ENCODE assay signal across 9 mouse cellular contexts in genomic region chr9:100301613-100302012, GRCm38 (mm10).
DNase-seq lines count a peak whose midpoint lies in the region; ATAC-seq and TF ChIP-seq lines count a peak whose summit lies in the region.
"Had no signal": no experiment of that assay in that cellular context is flagged by ENCODE, and none has a peak within 500 bp of the region (broad histone marks: within the 10 kb centered on the region; RNA-seq: fewer than 3 reads in every experiment).

No protein-coding gene starts in this region.

- H3K36me3 ChIP-seq in hindbrain, embryonic 14.5 days (replicated peaks; ENCODE audit: control insufficient read depth, insufficient read depth), result no peaks in the 10 kb centered on the region
- no peaks in the 10 kb centered on the region for H3K36me3 ChIP-seq in hindbrain, embryonic 12.5 days
- no peaks in the 10 kb centered on the region for H3K36me3 ChIP-seq in spleen, adult 2 months (ENCODE audit: control insufficient read depth, insufficient read depth, low read length)
- no peaks in the 10 kb centered on the region for H3K36me3 ChIP-seq in embryonic facial prominence, embryonic 11.5 days (replicated peaks; ENCODE audit: control insufficient read depth, insufficient read depth, low read depth, low read length)

- H3K4me1 ChIP-seq in hindbrain, embryonic 14.5 days (replicated peaks; ENCODE audit: control insufficient read depth, insufficient read depth, low read length), result no peaks in the 10 kb centered on the region
- H3K4me1 ChIP-seq in hindbrain, embryonic 12.5 days, result peaks cover 16% of the 10 kb centered on the region
- H3K4me1 ChIP-seq in spleen, adult 2 months (ENCODE audit: control insufficient read depth, insufficient read depth, insufficient read length), result no peaks in the 10 kb centered on the region
- H3K4me1 ChIP-seq in embryonic facial prominence, embryonic 11.5 days (ENCODE audit: control insufficient read depth, insufficient read depth, low read length), result no peaks in the 10 kb centered on the region
- H3K4me1 ChIP-seq: megakaryocyte, embryonic 14.5 days had no signal

- no peak overlapping the region for H3K9ac ChIP-seq in hindbrain, embryonic 14.5 days
- H3K9ac ChIP-seq in hindbrain, embryonic 12.5 days, result no peak overlapping the region
- no peak overlapping the region for H3K9ac ChIP-seq in embryonic facial prominence, embryonic 11.5 days (replicated peaks; ENCODE audit: low read length)

- peak; percentile 9; the same call in 1 of the 2 replicates for TF ChIP-seq CTCF in spleen, adult 2 months (IDR thresholded peaks at IDR 0.05; ENCODE audit: extremely low read depth, insufficient read depth, insufficient read length, insufficient replicate concordance)

- H3K4me2 ChIP-seq in hindbrain, embryonic 14.5 days (replicated peaks), result no peak overlapping the region
- H3K4me2 ChIP-seq in hindbrain, embryonic 12.5 days (replicated peaks), result no peak overlapping the region
- no peak overlapping the region for H3K4me2 ChIP-seq in embryonic facial prominence, embryonic 11.5 days (ENCODE audit: low read depth, low read length)

- ATAC-seq in hindbrain, embryonic 14.5 days (ENCODE audit: low FRiP score), result no peak
- ATAC-seq in hindbrain, embryonic 12.5 days (ENCODE audit: low FRiP score), result no peak
- ATAC-seq in embryonic facial prominence, embryonic 11.5 days (replicated peaks; ENCODE audit: insufficient number of reproducible peaks, low FRiP score, low TSS enrichment, low read depth), result no peak

- WGBS in hindbrain, embryonic 14.5 days, result 34% methylated on average over 12 of the region's 12 CpGs
- 53% methylated on average over 12 of the region's 12 CpGs for WGBS in hindbrain, embryonic 12.5 days
- 69% methylated on average over 12 of the region's 12 CpGs for WGBS in spleen, adult 2 months
- 63% methylated on average over 12 of the region's 12 CpGs for WGBS in embryonic facial prominence, embryonic 11.5 days

- H3K9me3 ChIP-seq in hindbrain, embryonic 14.5 days (ENCODE audit: control insufficient read depth, low read length), result no peaks in the 10 kb centered on the region
- H3K9me3 ChIP-seq in hindbrain, embryonic 12.5 days (replicated peaks), result no peaks in the 10 kb centered on the region
- H3K9me3 ChIP-seq in embryonic facial prominence, embryonic 11.5 days (replicated peaks; ENCODE audit: control insufficient read depth, low read length), result no peaks in the 10 kb centered on the region
- H3K9me3 ChIP-seq: megakaryocyte, embryonic 14.5 days had no signal

- H3K4me3 ChIP-seq in hindbrain, embryonic 14.5 days (replicated peaks; ENCODE audit: low read length), result no peak overlapping the region
- H3K4me3 ChIP-seq in hindbrain, embryonic 12.5 days, result no peak overlapping the region
- no peak overlapping the region for H3K4me3 ChIP-seq in spleen, adult 2 months (ENCODE audit: extremely low read depth, insufficient read depth, insufficient read length)
- H3K4me3 ChIP-seq in embryonic facial prominence, embryonic 11.5 days (ENCODE audit: low read depth, low read length), result no peak overlapping the region
- H3K4me3 ChIP-seq: megakaryocyte, embryonic 14.5 days had no signal

- no peak overlapping the region for H3K27ac ChIP-seq in hindbrain, embryonic 14.5 days
- H3K27ac ChIP-seq in hindbrain, embryonic 12.5 days, result no peak overlapping the region
- no peak overlapping the region for H3K27ac ChIP-seq in spleen, adult 2 months (ENCODE audit: insufficient read depth, low read length)
- H3K27ac ChIP-seq in embryonic facial prominence, embryonic 11.5 days (replicated peaks; ENCODE audit: low read depth, low read length), result no peak overlapping the region

- TF ChIP-seq POLR2A in spleen, adult 2 months (IDR thresholded peaks at IDR 0.05; ENCODE audit: low read depth, low read length), result no peak

- peak; percentile 73 for DNase-seq in hindbrain, embryonic 14.5 days (ENCODE audit: low spot score)
- DNase-seq in spleen, adult 2 months (ENCODE audit: low read depth in 1 of 2, low spot score in 2 of 2), result no peak
- no peak for DNase-seq in spleen, postnatal 14 days (ENCODE audit: low spot score in 2 of 2)
- DNase-seq in embryonic facial prominence, embryonic 11.5 days (ENCODE audit: low spot score), result peak; percentile 11
- DNase-seq in testis, postnatal 10 days (ENCODE audit: low spot score), result peak; percentile 74
- no peak for DNase-seq in thymus, postnatal 14 days
- no peak for DNase-seq in thymus, postnatal 10 days (ENCODE audit: low spot score in 2 of 2)

- H3K27me3 ChIP-seq in hindbrain, embryonic 14.5 days (ENCODE audit: control insufficient read depth, insufficient read depth, low read length), result no peaks in the 10 kb centered on the region
- H3K27me3 ChIP-seq in hindbrain, embryonic 12.5 days, result no peaks in the 10 kb centered on the region
- no peaks in the 10 kb centered on the region for H3K27me3 ChIP-seq in spleen, adult 2 months (ENCODE audit: control insufficient read depth, insufficient read depth, low read length)
- H3K27me3 ChIP-seq in embryonic facial prominence, embryonic 11.5 days (ENCODE audit: control insufficient read depth, insufficient read depth, low read length), result no peaks in the 10 kb centered on the region
- H3K27me3 ChIP-seq: megakaryocyte, embryonic 14.5 days had no signal

Comparison
In these comparisons a context has a peak if more than half of its experiments do, and no peak if none do; other contexts are left out.
1. DNase-seq: peak in hindbrain, embryonic 14.5 days (single experiment), embryonic facial prominence, embryonic 11.5 days (single experiment) and testis, postnatal 10 days (single experiment); none in spleen, adult 2 months (0 of 2), spleen, postnatal 14 days (0 of 2), thymus, postnatal 14 days (single experiment) and thymus, postnatal 10 days (0 of 2).